Mouse (Mus musculus) midbrain, embryonic 12.5 days (tissue): ENCODE measurements at regions not wholly inside any gene's neighbourhood (a gene's known extent, or its start where the extent isn't known, plus 50 kb on each side); places are given as distances from the start of the nearest gene placed in this dataset.

Experiments
- ATAC-seq: fragments of 200-750 bp; cut with Nextera tagmentation; 2 replicates; pipeline ENCODE4 v1.8.0; 2017; ENCODE audit warnings: low read depth, moderate TSS enrichment, moderate library complexity; ENCODE audit not compliant: low FRiP score
- H3K27ac ChIP-seq: fragments of 300-500 bp; sonication (generic); replicated peaks from 2 replicates; pipeline ENCODE4 v1.5.1; 2016; ENCODE audit warnings: mild to moderate bottlenecking
- H3K27me3 ChIP-seq: fragments of 300-500 bp; sonication (generic); 2 replicates; pipeline ENCODE4 v1.6.1; 2016; ENCODE audit warnings: mild to moderate bottlenecking
- H3K36me3 ChIP-seq: fragments of 300-500 bp; sonication (generic); 2 replicates; pipeline ENCODE4 v1.6.1; 2016
- H3K4me1 ChIP-seq: fragments of 300-500 bp; sonication (generic); 2 replicates; pipeline ENCODE4 v1.6.1; 2016
- H3K4me2 ChIP-seq: fragments of 300-500 bp; sonication (generic); replicated peaks from 2 replicates; pipeline ENCODE4 v1.6.1; 2016; ENCODE audit warnings: mild to moderate bottlenecking, moderate library complexity
- H3K4me3 ChIP-seq: fragments of 300-500 bp; sonication (generic); 2 replicates; pipeline ENCODE4 v1.5.1; 2016; ENCODE audit warnings: mild to moderate bottlenecking
- H3K9ac ChIP-seq: fragments of 300-500 bp; sonication (generic); replicated peaks from 2 replicates; pipeline ENCODE4 v1.6.1; 2016; ENCODE audit warnings: mild to moderate bottlenecking, moderate library complexity
- H3K9me3 ChIP-seq: fragments of 300-500 bp; sonication (generic); 2 replicates; pipeline ENCODE4 v1.6.1; 2016; ENCODE audit warnings: mild to moderate bottlenecking
- WGBS: fragments of 180-500 bp; shearing (Covaris S2); methylation state at CpG from one replicate; pipeline ENCODE4 v1.1.7; 2016; 5-methylcytosine and 5-hydroxymethylcytosine counted together

DNA sequence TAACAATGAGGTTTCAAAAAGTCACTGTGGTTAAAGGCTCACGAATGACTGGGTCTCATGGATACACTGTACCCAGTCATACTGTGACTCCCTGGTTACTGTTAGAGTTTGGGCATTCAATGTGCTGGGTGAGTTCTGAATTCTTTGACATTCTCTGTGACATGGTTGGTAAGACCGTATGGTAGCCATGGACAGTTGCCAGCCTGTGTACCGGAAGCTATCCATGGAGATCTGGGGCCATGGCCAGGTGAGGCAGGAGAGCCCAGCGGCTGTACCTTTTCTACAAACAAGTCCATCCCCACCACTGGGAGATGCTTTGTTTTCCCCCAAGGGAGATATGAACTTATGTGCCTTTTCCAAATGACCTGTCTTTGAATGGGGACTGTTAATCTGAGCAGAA, 126.4 kb downstream of the Irx2 start:
- no peaks in the 10 kb centered on the region for H3K4me1 ChIP-seq
- WGBS, result 94% methylated on average over 4 of the region's 4 CpGs
- H3K36me3 ChIP-seq, result no peaks in the 10 kb centered on the region
- no peak overlapping the region for H3K4me2 ChIP-seq
- no peaks in the 10 kb centered on the region for H3K9me3 ChIP-seq
- no peaks in the 10 kb centered on the region for H3K27me3 ChIP-seq
- H3K4me3 ChIP-seq, result no peak overlapping the region
- ATAC-seq, result no peak
- no peak overlapping the region for H3K27ac ChIP-seq
- no peak overlapping the region for H3K9ac ChIP-seq

DNA sequence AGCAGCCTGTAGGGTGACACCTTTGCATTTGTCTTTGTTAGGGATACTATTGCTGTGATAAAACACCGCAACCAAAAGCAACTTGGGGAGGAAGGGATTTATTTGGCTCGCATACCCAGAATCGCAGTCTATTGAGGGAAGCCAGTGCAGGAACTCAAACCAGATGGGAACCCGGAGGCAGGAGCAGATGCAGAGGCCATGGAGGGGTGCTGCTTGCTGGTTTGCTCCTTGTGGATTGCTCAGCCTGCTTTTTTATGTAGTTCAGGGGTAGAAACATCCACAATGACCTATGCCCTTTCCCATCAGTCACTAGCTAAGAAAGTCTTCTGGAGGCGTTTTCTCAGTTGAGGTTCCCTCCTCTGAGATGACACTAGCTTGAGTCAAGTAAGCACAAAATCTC, 133.9 kb downstream of the Irx2 start:
- 89% methylated on average over 5 of the region's 5 CpGs for WGBS
- Histone ChIP-seq H3K27me3 (peaks cover 8% of the 10 kb centered on the region), H3K27ac (no peak overlapping the region), H3K4me2 (no peak overlapping the region), H3K4me1 (no peaks in the 10 kb centered on the region), H3K4me3 (no peak overlapping the region), H3K36me3 (no peaks in the 10 kb centered on the region), H3K9ac (no peak overlapping the region), H3K9me3 (no peaks in the 10 kb centered on the region)
- ATAC-seq, result no peak

GRCm38 (mm10) chr13:72763337-72763736, 134.7 kb downstream of the Irx2 start:
- no peak for ATAC-seq
- no peak overlapping the region for H3K27ac ChIP-seq

DNA sequence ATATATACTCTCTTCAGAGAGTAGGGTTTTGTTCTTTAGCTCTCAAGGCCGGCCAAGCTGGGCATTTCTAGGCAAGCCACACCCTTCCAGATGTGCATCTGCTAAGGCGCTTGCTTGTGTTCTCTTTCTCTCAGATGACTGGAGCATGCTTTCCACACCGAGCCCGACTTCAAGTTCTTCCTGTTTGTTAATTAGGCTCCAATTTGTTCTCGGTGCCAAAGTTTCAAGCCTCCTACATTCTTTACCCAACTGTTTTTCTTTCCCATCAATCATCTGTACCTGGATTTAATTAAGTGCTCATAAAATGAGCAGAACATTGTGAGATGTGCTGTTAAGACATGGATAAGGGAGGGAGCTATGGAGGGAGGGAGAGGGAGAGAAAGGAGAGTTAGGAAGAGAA, 138.7 kb downstream of the Irx2 start:
- WGBS, result 81% methylated on average over 5 of the region's 5 CpGs
- Histone ChIP-seq H3K9me3 (no peaks in the 10 kb centered on the region), H3K27me3 (peaks cover 8% of the 10 kb centered on the region), H3K4me3 (no peak overlapping the region), H3K36me3 (no peaks in the 10 kb centered on the region), H3K27ac (no peak overlapping the region), H3K4me1 (no peaks in the 10 kb centered on the region), H3K9ac (no peak overlapping the region), H3K4me2 (no peak overlapping the region)
- no peak for ATAC-seq

More at GRCm38 (mm10) chr13:72763337-72763736, 134.7 kb downstream of the Irx2 start:
- no peaks in the 10 kb centered on the region for H3K4me1 ChIP-seq
- 70% methylated on average over 4 of the region's 4 CpGs for WGBS
- H3K27me3 ChIP-seq, result peaks cover 8% of the 10 kb centered on the region
- no peaks in the 10 kb centered on the region for H3K9me3 ChIP-seq
- no peak overlapping the region for H3K4me2 ChIP-seq
- no peaks in the 10 kb centered on the region for H3K36me3 ChIP-seq
- H3K4me3 ChIP-seq, result no peak overlapping the region
- H3K9ac ChIP-seq, result no peak overlapping the region

- no peak for ATAC-seq
- no peak overlapping the region for H3K4me3 ChIP-seq
Observed at GRCm38 (mm10) chr13:72769007-72769595, 140.5 kb downstream of the Irx2 start.

DNA sequence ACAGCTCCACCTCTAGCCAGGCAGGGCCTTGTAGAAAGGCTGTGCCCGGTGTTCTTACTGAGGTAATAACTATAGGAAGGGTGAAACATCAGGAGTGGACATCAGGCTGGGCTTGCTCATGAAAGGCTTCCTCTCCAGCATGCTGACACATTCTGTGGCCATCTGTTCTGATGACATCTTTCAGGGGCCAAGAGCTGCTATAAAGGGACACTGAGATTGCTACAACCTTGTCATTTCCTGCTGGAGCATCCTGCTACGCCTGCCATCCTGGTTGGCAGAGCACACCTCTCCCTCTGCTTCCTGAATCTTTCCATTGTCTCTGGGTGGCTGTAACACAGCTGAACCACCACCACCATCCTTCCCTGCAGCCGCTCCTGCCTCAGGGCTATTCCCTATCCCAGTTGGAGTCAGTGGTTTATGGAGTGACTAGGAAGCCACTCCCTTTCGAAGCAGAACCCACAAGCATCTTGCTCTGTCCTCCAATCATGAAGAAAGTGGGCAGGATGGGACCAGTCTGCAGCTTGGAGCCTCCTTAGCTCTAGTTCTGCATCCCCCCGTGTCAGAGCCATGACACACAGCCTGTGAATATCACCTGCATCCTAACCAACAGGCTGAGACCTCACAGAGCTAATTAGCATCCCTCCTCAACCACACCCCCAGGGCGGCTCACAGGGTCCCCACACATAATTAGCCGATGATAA, 154.6 kb downstream of the Irx2 start:
- Histone ChIP-seq H3K9ac (no peak overlapping the region), H3K4me3 (no peak overlapping the region), H3K27ac (no peak overlapping the region), H3K27me3 (peaks cover 13% of the 10 kb centered on the region), H3K4me1 (no peaks in the 10 kb centered on the region), H3K36me3 (no peaks in the 10 kb centered on the region), H3K4me2 (no peak overlapping the region), H3K9me3 (no peaks in the 10 kb centered on the region)
- 72% methylated on average over 7 of the region's 7 CpGs for WGBS
- no peak for ATAC-seq

More at GRCm38 (mm10) chr13:72769007-72769595, 140.5 kb downstream of the Irx2 start:
- no peaks in the 10 kb centered on the region for H3K4me1 ChIP-seq
- H3K27me3 ChIP-seq, result no peaks in the 10 kb centered on the region
- 80% methylated on average over 12 of the region's 12 CpGs for WGBS
- H3K4me2 ChIP-seq, result no peak overlapping the region
- H3K27ac ChIP-seq, result no peak overlapping the region
- H3K9ac ChIP-seq, result no peak overlapping the region
- no peaks in the 10 kb centered on the region for H3K36me3 ChIP-seq
- H3K9me3 ChIP-seq, result no peaks in the 10 kb centered on the region

- 63% methylated on average over 6 of the region's 6 CpGs for WGBS
- Histone ChIP-seq H3K9me3 (no peaks in the 10 kb centered on the region), H3K36me3 (no peaks in the 10 kb centered on the region), H3K27ac (no peak overlapping the region), H3K4me2 (no peak overlapping the region), H3K9ac (no peak overlapping the region), H3K27me3 (peaks cover 13% of the 10 kb centered on the region), H3K4me1 (no peaks in the 10 kb centered on the region), H3K4me3 (no peak overlapping the region)
- ATAC-seq, result no peak
Observed at GRCm38 (mm10) chr13:72783727-72784070, 155.1 kb downstream of the Irx2 start.

DNA sequence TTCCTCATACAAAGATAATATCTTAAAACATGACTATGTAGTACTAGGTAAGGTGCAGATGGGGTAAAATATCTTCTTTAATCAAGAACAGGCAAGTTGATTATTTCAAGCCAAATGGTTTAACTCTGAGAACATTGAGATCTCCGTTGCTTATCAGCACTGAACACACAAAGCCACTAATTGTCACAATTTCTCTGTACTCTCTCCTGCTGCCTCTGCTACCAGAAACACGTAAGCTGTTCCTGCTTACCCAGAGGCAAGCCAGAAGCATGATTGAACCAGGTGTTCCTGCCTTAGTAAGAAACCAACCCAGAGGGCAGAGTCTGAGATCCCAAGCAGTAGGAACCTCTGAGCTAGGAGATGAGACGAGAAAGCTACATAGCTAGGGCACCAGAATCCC, 164.1 kb downstream of the Irx2 start:
- no peak overlapping the region for H3K4me2 ChIP-seq
- H3K27me3 ChIP-seq, result peaks cover 8% of the 10 kb centered on the region
- no peak overlapping the region for H3K27ac ChIP-seq
- no peak for ATAC-seq
- WGBS, result 82% methylated on average over 3 of the region's 3 CpGs
- no peak overlapping the region for H3K4me3 ChIP-seq
- no peak overlapping the region for H3K9ac ChIP-seq
- no peaks in the 10 kb centered on the region for H3K9me3 ChIP-seq
- H3K4me1 ChIP-seq, result 0 out of 2 replicates have a peak, but pooled peaks cover 3% of the 10 kb centered on the region
- H3K36me3 ChIP-seq, result no peaks in the 10 kb centered on the region

GRCm38 (mm10) chr13:72800021-72800420, 171.4 kb downstream of the Irx2 start:
- 8% methylated on average over 8 of the region's 8 CpGs for WGBS
- H3K4me1 ChIP-seq, result peaks cover 6% of the 10 kb centered on the region; the same call in 1 of the 2 replicates
- ATAC-seq, result peak; percentile 69

GRCm38 (mm10) chr13:72800546-72800945, 171.9 kb downstream of the Irx2 start:
- 48% methylated on average over 3 of the region's 3 CpGs for WGBS
- Histone ChIP-seq H3K36me3 (no peaks in the 10 kb centered on the region), H3K9ac (no peak overlapping the region), H3K27ac (no peak overlapping the region), H3K4me2 (no peak overlapping the region), H3K4me1 (peaks cover 6% of the 10 kb centered on the region; the same call in 1 of the 2 replicates), H3K4me3 (no peak overlapping the region), H3K27me3 (peaks cover 19% of the 10 kb centered on the region; the same call in 1 of the 2 replicates), H3K9me3 (no peaks in the 10 kb centered on the region)
- ATAC-seq, result no peak

More at GRCm38 (mm10) chr13:72800021-72800420, 171.4 kb downstream of the Irx2 start:
- H3K9me3 ChIP-seq, result no peaks in the 10 kb centered on the region
- H3K4me2 ChIP-seq, result no peak overlapping the region
- H3K4me3 ChIP-seq, result no peak overlapping the region
- H3K9ac ChIP-seq, result no peak overlapping the region
- H3K27ac ChIP-seq, result no peak overlapping the region
- H3K36me3 ChIP-seq, result no peaks in the 10 kb centered on the region
- peaks cover 19% of the 10 kb centered on the region; the same call in 1 of the 2 replicates for H3K27me3 ChIP-seq

DNA sequence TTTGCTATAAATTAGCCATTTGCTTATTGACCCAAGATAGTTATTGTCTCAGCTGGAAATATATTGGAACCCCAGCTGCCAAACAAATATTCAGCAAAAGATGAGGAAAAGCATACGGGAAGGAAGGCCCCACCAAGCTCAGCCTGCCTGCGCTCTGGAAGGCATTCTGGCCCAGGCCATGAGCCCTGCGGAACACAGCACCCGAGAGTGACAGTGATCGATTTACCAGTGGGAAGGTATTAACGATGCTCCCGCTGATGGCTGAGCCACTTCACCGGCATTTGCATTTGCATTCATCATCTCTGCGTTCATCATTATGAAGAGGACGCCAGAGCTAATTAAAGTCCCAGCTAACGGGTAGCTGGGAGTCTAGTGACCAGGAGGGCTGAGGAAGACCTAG, 174.8 kb downstream of the Irx2 start:
- ATAC-seq, result no peak
- WGBS, result 60% methylated on average over 11 of the region's 11 CpGs
- H3K27me3 ChIP-seq, result peaks cover 19% of the 10 kb centered on the region; the same call in 1 of the 2 replicates

GRCm38 (mm10) chr13:72809226-72809625, 180.6 kb downstream of the Irx2 start:
- H3K27ac ChIP-seq, result no peak overlapping the region
- WGBS, result 86% methylated on average over 3 of the region's 3 CpGs
- H3K4me2 ChIP-seq, result no peak overlapping the region
- no peaks in the 10 kb centered on the region for H3K9me3 ChIP-seq
- H3K4me3 ChIP-seq, result no peak overlapping the region
- H3K27me3 ChIP-seq, result 0 out of 2 replicates have a peak, but pooled peaks cover 3% of the 10 kb centered on the region
- H3K9ac ChIP-seq, result no peak overlapping the region
- no peaks in the 10 kb centered on the region for H3K36me3 ChIP-seq
- ATAC-seq, result no peak
- H3K4me1 ChIP-seq, result no peaks in the 10 kb centered on the region

More for the DNA sequence above, 174.8 kb downstream of the Irx2 start:
- no peak overlapping the region for H3K4me2 ChIP-seq
- H3K36me3 ChIP-seq, result no peaks in the 10 kb centered on the region
- no peaks in the 10 kb centered on the region for H3K9me3 ChIP-seq
- no peak overlapping the region for H3K4me3 ChIP-seq
- H3K9ac ChIP-seq, result no peak overlapping the region
- peaks cover 6% of the 10 kb centered on the region; the same call in 1 of the 2 replicates for H3K4me1 ChIP-seq
- no peak overlapping the region for H3K27ac ChIP-seq
